Mouse (Mus musculus) liver, embryonic 14 days (tissue): ENCODE results near the gene Srrm3. TPM values are rescaled to one million over a fixed set of nuclear protein-coding genes. Genes with fewer than 3 reads are reported as not detected.

Experiments used
- polyA plus RNA-seq: library from polyadenylated mRNA; depleted of rRNA; stranded (reverse); fragments of >200 nt; gene quantifications from 2 replicates; pipeline ENCODE4 v1.2.3, GENCODE M21; 2012; rRNA removed

Gene Srrm3
- polyA plus RNA-seq = 0.01 and 0.02 TPM in 2 replicates

DNA sequence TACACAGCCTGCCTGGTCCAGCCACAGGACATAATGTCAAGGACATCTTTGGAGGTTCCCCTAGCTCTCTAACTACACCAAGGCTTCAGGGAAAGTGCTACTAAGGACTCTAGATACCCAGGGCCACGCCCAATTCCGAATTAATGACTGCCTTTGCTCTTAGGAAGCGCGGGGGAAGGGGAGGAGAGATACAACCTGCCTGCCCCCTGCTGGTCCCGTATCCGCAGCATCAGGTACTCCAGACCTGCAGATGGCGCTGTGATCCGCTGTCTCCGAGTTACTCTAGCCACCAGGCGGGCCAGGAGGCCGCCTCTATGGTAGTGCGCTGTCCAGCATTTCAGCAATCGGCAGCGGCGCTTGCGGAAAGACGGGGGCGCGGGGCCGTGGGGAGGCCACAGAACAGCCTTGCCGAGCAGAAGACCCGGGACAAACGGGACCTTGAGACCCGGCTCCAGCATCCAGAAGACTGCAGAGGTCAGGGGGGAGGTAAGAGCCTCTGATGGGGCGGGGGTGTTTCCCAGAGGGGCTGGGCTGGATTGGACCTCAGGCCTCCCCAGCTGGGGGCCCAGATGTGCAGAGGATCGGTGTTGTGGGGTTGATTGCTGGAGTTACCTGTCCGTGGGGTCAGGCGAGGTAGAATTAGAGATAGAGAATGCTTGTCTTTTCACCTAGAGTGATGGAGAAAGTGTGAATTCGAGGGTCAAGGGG lies at the start of gene Srrm3:
TSS of gene Srrm3 (plus strand) at position 336 of the 708 bp plus-strand sequence.

DNA sequence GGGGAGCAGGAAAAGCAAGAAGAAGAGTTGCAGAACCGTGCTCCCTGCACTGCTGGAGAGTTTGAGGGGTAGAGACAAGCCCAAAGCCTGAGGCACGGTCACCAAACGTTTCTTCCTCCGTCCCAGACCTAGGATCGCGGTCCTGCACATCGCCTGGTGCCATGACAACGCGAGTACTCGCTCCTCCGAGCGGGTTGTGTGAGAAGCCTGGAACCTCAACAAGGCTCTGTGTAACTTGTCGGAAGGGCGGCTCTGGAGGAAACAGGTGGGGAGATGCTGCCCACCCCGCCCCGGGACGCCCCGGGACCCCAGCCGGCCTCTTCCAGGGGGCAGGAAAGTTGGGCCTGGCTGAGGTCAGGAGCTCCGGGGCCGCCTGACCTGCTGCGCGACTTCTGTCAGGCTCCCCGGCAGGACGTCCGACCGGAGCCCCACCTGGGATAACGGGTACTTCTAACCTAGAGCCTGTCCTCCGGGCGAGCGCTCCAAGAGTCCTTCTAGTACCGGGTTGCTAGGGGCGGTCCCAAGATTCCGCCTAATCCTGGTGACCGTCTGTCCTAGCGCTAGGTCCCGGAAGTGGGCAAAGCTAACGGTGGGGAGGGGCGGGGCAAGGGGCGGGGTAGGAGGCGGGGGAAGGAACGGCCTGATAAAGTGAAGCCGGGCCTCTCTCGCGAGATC lies 28.8 kb upstream of the Srrm3 start, which contains the start of gene Styxl1:
TSS of gene Styxl1 (minus strand) at position 590 of the 675 bp plus-strand sequence.

DNA sequence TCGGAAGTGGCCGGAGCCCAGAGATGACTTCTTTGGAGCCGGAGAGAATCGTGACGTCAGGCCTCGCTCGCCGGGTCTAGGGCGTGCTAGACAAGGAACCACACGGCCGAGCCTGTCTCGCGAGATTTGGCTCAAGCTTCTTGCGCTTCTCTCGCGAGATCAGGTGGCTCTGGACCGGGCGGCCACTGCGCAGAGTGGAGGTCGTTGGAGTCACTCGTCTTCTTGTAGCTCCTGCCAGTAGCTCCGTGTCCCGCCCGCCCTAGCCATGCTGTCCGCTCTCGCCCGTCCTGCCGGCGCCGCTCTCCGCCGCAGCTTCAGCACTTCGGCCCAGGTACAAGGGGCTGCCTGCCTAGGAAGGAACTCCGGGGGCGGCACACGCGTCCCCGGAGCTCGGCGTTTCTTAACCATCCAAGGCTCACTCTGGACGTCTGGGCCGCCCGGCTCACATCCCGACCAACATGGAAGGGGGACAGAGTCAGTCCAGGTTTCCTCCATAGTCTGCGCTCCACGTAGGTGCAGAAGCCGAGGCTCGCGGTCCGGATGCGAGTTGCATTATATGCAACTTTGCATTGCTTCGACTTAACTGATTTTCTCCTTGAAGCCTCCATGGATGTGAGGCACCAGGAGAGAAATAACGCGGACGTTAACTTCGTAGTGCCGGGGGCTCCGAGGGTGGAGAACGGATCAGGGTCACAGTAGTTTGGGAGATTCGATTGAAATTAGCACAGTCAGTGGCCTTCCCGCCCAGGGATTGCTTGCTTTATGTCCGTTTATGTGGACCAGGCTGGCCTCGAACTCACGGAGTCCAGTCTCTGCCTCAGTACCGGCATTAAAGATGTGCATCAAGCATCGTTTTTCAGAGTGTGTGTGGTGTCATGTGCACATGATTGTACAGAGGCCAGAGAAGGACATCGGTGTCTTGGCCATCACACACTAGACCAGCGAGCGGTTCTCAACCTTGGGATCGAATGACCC lies 27.9 kb upstream of the Srrm3 start, which contains the start of gene Mdh2:
TSS of gene Mdh2 (plus strand) at position 10 of the 975 bp plus-strand sequence.

DNA sequence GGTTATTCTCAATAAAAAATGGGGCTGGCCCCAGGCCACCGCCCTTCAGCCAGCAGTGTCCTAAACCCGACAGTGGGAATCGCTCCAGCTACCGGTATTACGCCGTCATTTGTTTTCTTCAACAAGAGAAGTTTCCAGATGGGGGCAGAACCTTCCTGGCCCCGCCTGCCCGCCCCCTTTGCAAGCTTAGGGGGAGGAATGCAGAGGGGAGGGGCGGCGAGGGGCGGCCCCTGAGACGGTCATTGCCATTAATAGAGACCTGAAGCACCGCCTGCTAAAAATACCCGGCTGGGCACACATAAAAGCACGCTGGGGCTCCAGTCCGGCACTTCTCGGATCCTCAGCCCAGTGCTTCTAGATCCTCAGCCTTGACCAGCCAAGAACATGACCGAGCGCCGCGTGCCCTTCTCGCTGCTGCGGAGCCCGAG lies 81.0 kb downstream of the Srrm3 start, which contains the start of gene Hspb1:
TSS of gene Hspb1 (plus strand) at position 245 of the 428 bp plus-strand sequence.

Other genes with a start within 250 kb of the Srrm3 start
- gene Ccl26, start 243.3 kb upstream of the Srrm3 start, polyA plus RNA-seq = not detected in 2 replicates
- gene Ccl24, start 233.8 kb upstream of the Srrm3 start, polyA plus RNA-seq = 10.5 and 12.0 TPM in 2 replicates
- 3.4 and 4.0 TPM in 2 replicates for gene Rhbdd2, start 174.3 kb upstream of the Srrm3 start, polyA plus RNA-seq
- 18.1 and 22.7 TPM in 2 replicates for gene Por, start 136.9 kb upstream of the Srrm3 start, polyA plus RNA-seq
- 4.6 and 5.7 TPM in 2 replicates for gene Tmem120a, start 62.4 kb upstream of the Srrm3 start, polyA plus RNA-seq
- gene Styxl1, start 28.5 kb upstream of the Srrm3 start, polyA plus RNA-seq = 0.05 TPM in 1 of 2 replicates, not detected in the other
- 211 and 234 TPM in 2 replicates for gene Mdh2, start 28.4 kb upstream of the Srrm3 start, polyA plus RNA-seq
- gene Hspb1, start 81.0 kb downstream of the Srrm3 start, polyA plus RNA-seq = 1.3 and 4.2 TPM in 2 replicates
- gene Ywhag, start 127.7 kb downstream of the Srrm3 start, polyA plus RNA-seq = 22.8 and 28.2 TPM in 2 replicates
- gene Ssc4d, start 167.6 kb downstream of the Srrm3 start, polyA plus RNA-seq = 1.8 and 2.7 TPM in 2 replicates
- not detected in 2 replicates for gene Zp3, start 173.2 kb downstream of the Srrm3 start, polyA plus RNA-seq
- 3.1 and 3.7 TPM in 2 replicates for gene Dtx2, start 187.9 kb downstream of the Srrm3 start, polyA plus RNA-seq
- 1.6 and 1.8 TPM in 2 replicates for gene Upk3b, start 231.6 kb downstream of the Srrm3 start, polyA plus RNA-seq
- 0.85 TPM in 1 of 2 replicates, not detected in the other for gene Upk3bl, start 247.6 kb downstream of the Srrm3 start, polyA plus RNA-seq